Mouse (Mus musculus) left cerebral cortex, postnatal 10 days (tissue): ENCODE measurements around the gene Fut8. TPM values are rescaled to one million over a fixed set of nuclear protein-coding genes. Genes with fewer than 3 reads are reported as not detected.

Experiments
- DNase-seq, 2 experiments: peaks; one replicate each; pipeline ENCODE4 v3.0.0; 2021 to 2022; ENCODE audit warnings: low spot score in 2 of 2, mixed read lengths in 1 of 2; ENCODE audit errors: extremely low spot score in 1 of 2
- intact Hi-C: fragments of 180-260 bp; cut with DNase I; formaldehyde crosslinking; loops from one replicate; pipeline ENCODE4 v1.15.1; 2025
- total RNA-seq, 2 experiments: library from RNA; stranded (reverse); gene quantifications; 2 replicates each; pipeline ENCODE4 v1.2.3; 2021

The Fut8 gene
- total RNA-seq, 2 experiments from 2014 or later, result 82.3 to 91.0 TPM

DNA sequence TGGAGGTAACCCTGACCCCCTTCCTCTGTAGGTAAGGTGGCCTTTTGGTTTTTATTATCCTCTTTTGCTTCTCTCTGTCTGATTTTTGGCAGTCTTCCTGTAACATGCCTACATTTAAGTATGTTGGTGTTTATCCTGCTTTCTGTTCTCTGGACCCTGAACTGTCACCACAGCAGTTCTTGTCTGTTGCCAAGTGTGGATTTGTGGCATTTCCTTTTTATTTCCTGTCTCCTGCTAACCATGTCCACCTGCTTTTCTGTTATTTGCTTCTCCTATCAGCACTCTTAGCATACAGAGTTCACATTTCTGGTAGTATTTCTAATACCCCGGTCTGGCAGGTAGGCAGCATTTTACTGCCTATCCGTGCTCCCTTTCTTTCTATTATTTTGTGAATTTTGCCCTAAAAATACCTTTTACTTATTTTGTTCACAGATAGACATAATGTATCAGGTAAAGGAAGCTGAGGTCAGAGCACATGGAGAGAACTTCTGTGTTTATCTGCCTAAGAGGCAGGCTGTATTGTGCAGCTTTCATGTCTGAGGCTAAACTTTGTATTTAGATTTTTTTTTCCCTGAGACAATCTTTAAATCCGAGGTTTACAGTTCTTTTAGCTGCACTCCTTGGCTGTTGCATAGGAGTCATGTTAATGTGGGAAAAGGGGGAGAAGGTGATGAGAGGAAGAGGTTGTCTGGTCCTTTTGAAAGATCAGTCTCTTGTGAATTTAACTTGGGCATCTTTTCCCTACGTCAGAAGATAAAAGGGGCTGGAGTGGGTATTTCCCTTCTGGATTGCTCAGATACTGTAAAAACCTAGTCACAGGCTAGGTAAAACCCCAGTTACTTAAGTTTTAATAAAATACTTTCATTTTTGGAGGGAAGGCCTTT, 54.7 kb downstream of the Fut8 start:
- no peak for DNase-seq
- intact Hi-C loops, result no loop called here

DNA sequence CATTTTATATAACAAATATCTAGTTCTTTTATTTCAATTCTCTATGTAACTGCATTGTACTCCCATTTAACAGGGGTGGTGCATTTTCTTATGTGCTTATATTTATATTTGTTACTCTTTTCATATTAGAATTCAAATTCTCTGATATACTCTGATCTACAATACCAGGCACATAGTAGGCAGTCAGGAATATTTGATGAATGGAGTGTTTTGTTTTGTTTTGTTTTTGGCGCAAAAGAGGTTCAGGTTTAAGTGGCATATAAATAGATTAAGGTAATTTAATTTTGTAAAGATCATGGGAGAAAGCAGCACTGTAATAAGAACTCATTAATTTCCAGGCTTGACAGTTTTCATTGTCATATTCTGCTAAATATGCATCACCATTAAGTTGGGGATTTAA, 58.2 kb downstream of the Fut8 start:
- DNase-seq, result no peak
- intact Hi-C loops, result no loop called here

GRCm38 (mm10) chr12:77297114-77297513, 59.2 kb downstream of the Fut8 start:
- intact Hi-C loops, result no loop called here
- no peak for DNase-seq

- no peak for DNase-seq
- intact Hi-C loops, result no loop called here
Measured at GRCm38 (mm10) chr12:77297858-77298257, 59.9 kb downstream of the Fut8 start.

GRCm38 (mm10) chr12:77302011-77302410, 64.1 kb downstream of the Fut8 start:
- no peak for DNase-seq
- intact Hi-C loops, result no loop called here

GRCm38 (mm10) chr12:77303367-77303766, 65.4 kb downstream of the Fut8 start:
- no peak for DNase-seq
- intact Hi-C loops, result no loop called here

DNA sequence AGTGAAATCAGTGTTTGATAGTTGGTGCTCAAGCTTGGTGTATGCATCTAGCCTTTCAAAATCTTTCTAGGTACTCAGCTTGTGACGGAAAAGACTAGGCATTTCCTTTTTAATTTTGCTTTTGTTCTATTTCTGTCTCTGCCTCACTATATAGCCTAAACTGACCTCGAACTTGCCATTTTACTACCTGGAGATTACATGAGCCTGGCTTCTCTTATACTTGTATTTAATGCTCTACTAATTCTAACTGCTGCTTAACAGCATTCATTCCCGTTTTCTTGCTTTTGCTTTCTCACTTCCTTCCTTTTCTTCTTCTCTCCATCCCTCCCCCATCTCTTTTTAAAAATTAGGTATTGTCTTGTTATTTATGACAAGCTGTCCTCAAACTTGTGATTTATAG, 67.6 kb downstream of the Fut8 start:
- DNase-seq, result no peak
- intact Hi-C loops, result no loop called here

DNA sequence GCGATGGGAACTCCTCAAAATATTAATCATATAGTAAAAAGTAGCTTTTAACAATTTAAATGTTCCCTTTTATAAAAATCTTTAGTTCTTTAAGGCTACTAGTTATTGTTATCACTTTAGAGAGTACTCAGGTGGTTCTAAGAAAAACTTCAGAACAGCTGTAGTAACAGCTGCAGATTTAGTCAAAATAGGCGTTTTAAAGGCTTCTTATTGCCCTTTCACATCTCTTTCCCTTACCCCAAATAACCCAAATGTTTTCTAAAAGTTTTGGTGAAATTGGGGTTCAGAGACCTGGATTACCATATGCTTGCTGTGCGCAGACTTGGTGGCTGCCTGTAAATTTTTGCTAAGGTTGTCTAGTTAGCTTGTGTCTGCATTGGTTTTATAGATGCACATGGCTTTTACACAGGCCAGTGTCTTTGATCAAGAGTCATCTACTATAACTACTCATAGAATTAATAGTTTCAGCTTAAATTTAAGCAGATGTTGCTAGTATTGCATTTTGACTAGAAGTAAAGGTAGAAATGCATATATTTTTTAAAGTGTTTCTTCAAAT, 68.9 kb downstream of the Fut8 start:
- no peak for DNase-seq
- intact Hi-C loops, result no loop called here

GRCm38 (mm10) chr12:77309507-77309906, 71.6 kb downstream of the Fut8 start:
- intact Hi-C loops, result no loop called here
- no peak for DNase-seq

DNA sequence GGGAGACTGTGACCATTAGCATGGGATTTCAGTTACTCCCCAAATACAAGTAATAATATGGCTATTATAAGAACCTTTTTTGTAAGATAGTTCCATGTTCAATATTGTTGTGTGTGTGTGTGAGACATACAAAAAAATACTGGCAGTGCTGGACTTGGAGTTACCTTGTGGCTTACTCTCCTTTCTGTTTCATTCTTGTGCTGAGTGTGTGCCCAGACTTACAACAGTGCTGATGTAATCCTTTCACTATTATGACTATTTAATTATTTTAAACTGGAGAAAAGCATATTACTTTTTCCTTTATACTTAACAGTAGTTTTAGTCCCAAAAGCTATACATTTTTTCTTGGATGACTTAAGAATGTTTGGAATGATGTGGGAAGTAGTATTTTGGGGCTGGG, 75.6 kb downstream of the Fut8 start:
- intact Hi-C loops, result no loop called here

DNA sequence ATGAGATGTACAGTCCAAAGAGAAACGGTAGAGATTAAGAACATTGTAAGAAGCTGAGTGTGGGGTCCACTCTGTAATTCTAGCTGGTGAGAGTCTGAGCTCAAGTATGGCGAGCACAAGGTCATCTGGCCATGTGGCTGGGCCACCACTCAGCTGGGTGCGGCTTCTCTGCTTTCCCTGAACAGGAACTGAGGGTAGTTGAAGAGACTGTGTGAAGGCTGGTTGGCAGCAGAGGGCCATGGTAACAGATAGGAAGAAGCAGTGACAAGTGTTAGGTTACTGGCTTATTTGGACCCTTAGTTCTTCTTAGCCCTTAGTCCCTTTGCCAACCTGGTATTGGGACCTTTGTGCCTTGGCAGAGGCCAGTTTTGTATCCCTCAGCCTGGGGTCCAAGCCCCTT, 86.2 kb downstream of the Fut8 start:
- intact Hi-C loops, result no loop called here
- DNase-seq, result no peak

More for the DNA sequence above, 75.6 kb downstream of the Fut8 start:
- DNase-seq, result no peak

- intact Hi-C loops, result no loop called here
- DNase-seq, result no peak
Measured at GRCm38 (mm10) chr12:77346521-77346920, 108.6 kb downstream of the Fut8 start.

DNA sequence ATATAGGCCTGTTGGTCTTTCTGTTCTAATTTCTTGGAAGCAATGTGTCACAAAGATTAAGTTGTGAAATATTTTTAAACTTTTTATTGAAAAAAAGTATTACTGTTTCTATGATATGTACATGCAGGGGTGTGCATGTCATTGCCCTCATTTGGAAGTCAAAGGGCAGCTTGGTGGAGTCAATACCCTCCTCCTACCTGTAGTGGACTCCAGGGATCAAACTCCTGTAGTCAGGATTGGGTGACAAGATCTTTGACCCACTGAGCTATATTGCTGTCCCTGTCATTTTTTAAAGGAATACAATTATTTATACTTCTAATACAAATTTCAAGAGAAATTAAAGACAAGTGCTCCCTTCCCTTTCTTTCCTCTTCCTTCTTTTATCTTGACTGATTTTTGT, 111.6 kb downstream of the Fut8 start:
- no peak for DNase-seq

GRCm38 (mm10) chr12:77415720-77416119, 177.8 kb downstream of the Fut8 start:
- intact Hi-C loops, result no loop called here
- DNase-seq, result no peak

More for the DNA sequence above, 111.6 kb downstream of the Fut8 start:
- intact Hi-C loops, result no loop called here

GRCm38 (mm10) chr12:77421667-77422393, 183.9 kb downstream of the Fut8 start:
- DNase-seq, result no peak
- intact Hi-C loops, result no loop called here

DNA sequence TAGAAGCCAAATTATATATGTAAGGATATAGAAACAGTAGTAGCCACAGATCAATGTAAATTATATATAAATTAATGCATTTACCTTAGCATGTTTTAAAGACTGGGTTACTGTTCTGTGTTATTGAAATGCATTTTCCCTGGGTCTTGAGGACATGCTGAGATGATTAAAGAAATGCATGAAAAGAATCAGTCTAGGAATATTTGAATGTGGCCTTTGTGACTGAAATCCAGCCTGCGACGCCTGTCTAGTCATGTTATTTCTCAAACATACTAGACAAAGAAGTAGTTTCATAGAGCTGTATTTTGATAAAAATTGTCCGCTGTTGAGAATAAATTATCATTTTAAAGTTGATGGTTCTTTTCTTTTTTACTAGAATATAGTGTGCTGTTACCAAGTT, 188.2 kb downstream of the Fut8 start:
- intact Hi-C loops, result no loop called here
- DNase-seq, result no peak

- no peak for DNase-seq
- intact Hi-C loops, result no loop called here
Measured at GRCm38 (mm10) chr12:77428165-77428564, 190.2 kb downstream of the Fut8 start.

GRCm38 (mm10) chr12:77429381-77429780, 191.5 kb downstream of the Fut8 start:
- no peak for DNase-seq
- intact Hi-C loops, result no loop called here

DNA sequence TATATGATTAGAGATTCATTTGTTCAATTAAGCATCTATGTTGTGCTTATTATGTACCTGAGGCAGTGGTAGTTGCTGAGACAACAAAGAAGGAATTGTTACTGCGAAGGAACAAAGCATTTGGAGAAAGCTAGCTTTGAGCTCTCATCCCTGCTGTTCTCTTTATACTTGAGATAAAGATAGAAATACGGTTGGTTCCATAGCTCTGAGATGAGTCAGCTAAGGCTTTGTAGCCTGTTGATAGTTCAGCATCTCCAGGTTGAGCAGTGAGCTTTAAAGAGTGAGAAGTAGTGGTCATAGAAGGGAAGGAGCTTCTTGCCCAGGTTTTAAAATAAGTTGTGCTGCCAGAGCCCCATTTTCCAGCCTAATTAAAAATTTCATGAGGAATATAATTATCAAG, 198.8 kb downstream of the Fut8 start:
- intact Hi-C loops, result no loop called here
- no peak for DNase-seq

DNA sequence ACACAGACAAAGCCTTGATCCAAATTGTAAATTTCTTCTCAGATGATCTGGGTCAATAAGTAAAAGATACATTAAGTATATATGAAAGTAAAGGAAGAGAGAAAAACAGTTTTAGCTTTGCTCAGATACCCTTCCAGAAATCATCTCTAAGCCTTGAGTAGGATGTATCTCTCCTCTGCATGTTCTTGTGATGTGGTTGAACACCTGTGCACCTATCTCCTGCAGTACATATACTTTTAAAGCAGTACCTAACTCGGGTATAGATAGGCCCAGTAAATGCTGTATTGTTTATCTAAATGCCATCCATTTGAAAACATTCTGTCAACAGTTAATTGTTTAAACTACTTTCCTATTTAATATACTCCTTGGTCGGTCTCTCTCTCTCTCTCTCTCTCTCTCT, 212.9 kb downstream of the Fut8 start:
- intact Hi-C loops, result no loop called here
- DNase-seq, result no peak
